Mouse (Mus musculus): ENCODE measurements around the gene Plekha7. TPM values are rescaled to one million over a fixed set of nuclear protein-coding genes. Genes with fewer than 3 reads are reported as not detected.

Plekha7 gene
- polyA plus RNA-seq, 1 experiment from 2014 or later = 10.4 TPM

GRCm38 (mm10) chr7:116286611-116287355 is 21.4 kb downstream of the Plekha7 start:
- Histone ChIP-seq H3K4me1 (peaks cover 26% of the 10 kb centered on the region), H3K27ac (no peak overlapping the region), H3K9me3 (no peaks in the 10 kb centered on the region), H3K4me2 (replicated peaks) (no peak overlapping the region), H3K27me3 (replicated peaks) (no peaks in the 10 kb centered on the region), H3K9ac (no peak overlapping the region), H3K36me3 (no peaks in the 10 kb centered on the region), H3K4me3 (no peak overlapping the region)
- WGBS = 48% methylated on average over 11 of the region's 11 CpGs
- ATAC-seq (ENCODE audit: low FRiP score, low read depth) = no peak

GRCm38 (mm10) chr7:116286173-116286572 is 22.0 kb downstream of the Plekha7 start:
- no peak overlapping the region for H3K4me3 ChIP-seq
- no peak for ATAC-seq (ENCODE audit: low FRiP score, low read depth)
- no peaks in the 10 kb centered on the region for H3K27me3 ChIP-seq (replicated peaks)
- H3K36me3 ChIP-seq = no peaks in the 10 kb centered on the region
- whole genome bisulfite sequencing = 80% methylated on average over 12 of the region's 12 CpGs
- no peak overlapping the region for H3K9ac ChIP-seq
- no peak overlapping the region for H3K4me2 ChIP-seq (replicated peaks)
- H3K27ac ChIP-seq = no peak overlapping the region
- peaks cover 28% of the 10 kb centered on the region for H3K4me1 ChIP-seq
- H3K9me3 ChIP-seq = no peaks in the 10 kb centered on the region

- peaks cover 38% of the 10 kb centered on the region for H3K4me1 ChIP-seq
- no peak overlapping the region for H3K27ac ChIP-seq
- no peak overlapping the region for H3K4me3 ChIP-seq
- no peak overlapping the region for H3K4me2 ChIP-seq (replicated peaks)
- H3K36me3 ChIP-seq = no peaks in the 10 kb centered on the region
- no peaks in the 10 kb centered on the region for H3K27me3 ChIP-seq (replicated peaks)
- WGBS = 85% methylated on average over 1 of the region's 1 CpGs
- ATAC-seq (ENCODE audit: low FRiP score, low read depth) = no peak
- H3K9me3 ChIP-seq = no peaks in the 10 kb centered on the region
- no peak overlapping the region for H3K9ac ChIP-seq
Observed at GRCm38 (mm10) chr7:116285216-116285615, 23.0 kb downstream of the Plekha7 start.

- H3K4me3 ChIP-seq = no peak overlapping the region
- no peaks in the 10 kb centered on the region for H3K27me3 ChIP-seq (replicated peaks)
- peaks cover 56% of the 10 kb centered on the region for H3K4me1 ChIP-seq
- peak; percentile 76 for ATAC-seq (ENCODE audit: low FRiP score, low read depth)
- no peaks in the 10 kb centered on the region for H3K9me3 ChIP-seq
- H3K36me3 ChIP-seq = no peaks in the 10 kb centered on the region
- H3K27ac ChIP-seq = no peak overlapping the region
- WGBS = 6% methylated on average over 11 of the region's 11 CpGs
- H3K9ac ChIP-seq = no peak overlapping the region
- peak overlapping the region; percentile 10; the same call in 1 of the 2 replicates for H3K4me2 ChIP-seq (replicated peaks)
Observed at GRCm38 (mm10) chr7:116282755-116283154, 25.4 kb downstream of the Plekha7 start.

GRCm38 (mm10) chr7:116280126-116280525 is 28.1 kb downstream of the Plekha7 start:
- Histone ChIP-seq H3K4me1 (peaks cover 45% of the 10 kb centered on the region), H3K36me3 (no peaks in the 10 kb centered on the region), H3K4me3 (no peak overlapping the region), H3K27ac (0 out of 2 replicates have a peak overlapping the region, but pooled peaks have one; percentile 12), H3K9me3 (no peaks in the 10 kb centered on the region), H3K9ac (no peak overlapping the region), H3K4me2 (replicated peaks) (no peak overlapping the region), H3K27me3 (replicated peaks) (no peaks in the 10 kb centered on the region)
- ATAC-seq (ENCODE audit: low FRiP score, low read depth) = peak; percentile 28; the same call in 1 of the 2 replicates
- WGBS = 39% methylated on average over 5 of the region's 5 CpGs

- Histone ChIP-seq H3K4me3 (no peak overlapping the region), H3K9ac (no peak overlapping the region), H3K4me2 (replicated peaks) (no peak overlapping the region), H3K9me3 (no peaks in the 10 kb centered on the region), H3K27ac (no peak overlapping the region), H3K4me1 (peaks cover 40% of the 10 kb centered on the region), H3K36me3 (no peaks in the 10 kb centered on the region), H3K27me3 (replicated peaks) (no peaks in the 10 kb centered on the region)
- no peak for ATAC-seq (ENCODE audit: low FRiP score, low read depth)
- WGBS = 31% methylated on average over 9 of the region's 9 CpGs
Observed at GRCm38 (mm10) chr7:116278280-116278679, 29.9 kb downstream of the Plekha7 start.

- Histone ChIP-seq H3K27me3 (replicated peaks) (no peaks in the 10 kb centered on the region), H3K36me3 (no peaks in the 10 kb centered on the region), H3K4me2 (replicated peaks) (no peak overlapping the region), H3K4me3 (no peak overlapping the region), H3K27ac (no peak overlapping the region), H3K4me1 (peaks cover 29% of the 10 kb centered on the region), H3K9me3 (no peaks in the 10 kb centered on the region), H3K9ac (no peak overlapping the region)
- no peak for ATAC-seq (ENCODE audit: low FRiP score, low read depth)
Observed at GRCm38 (mm10) chr7:116276315-116276714, 31.9 kb downstream of the Plekha7 start.

GRCm38 (mm10) chr7:116273111-116273510 is 35.1 kb downstream of the Plekha7 start:
- no peak overlapping the region for H3K9ac ChIP-seq
- WGBS = 90% methylated on average over 6 of the region's 6 CpGs
- no peak for ATAC-seq (ENCODE audit: low FRiP score, low read depth)

GRCm38 (mm10) chr7:116269501-116269995 is 38.6 kb downstream of the Plekha7 start:
- Histone ChIP-seq H3K4me3 (no peak overlapping the region), H3K9me3 (no peaks in the 10 kb centered on the region), H3K27ac (no peak overlapping the region), H3K9ac (no peak overlapping the region), H3K4me1 (0 out of 2 replicates have a peak, but pooled peaks cover under 1% of the 10 kb centered on the region), H3K4me2 (replicated peaks) (no peak overlapping the region), H3K36me3 (no peaks in the 10 kb centered on the region), H3K27me3 (replicated peaks) (no peaks in the 10 kb centered on the region)
- ATAC-seq (ENCODE audit: low FRiP score, low read depth) = no peak
- WGBS = 82% methylated on average over 6 of the region's 6 CpGs

More at GRCm38 (mm10) chr7:116273111-116273510, 35.1 kb downstream of the Plekha7 start:
- H3K27ac ChIP-seq = no peak overlapping the region
- H3K4me1 ChIP-seq = peaks cover 4% of the 10 kb centered on the region; the same call in 1 of the 2 replicates
- no peaks in the 10 kb centered on the region for H3K27me3 ChIP-seq (replicated peaks)
- H3K9me3 ChIP-seq = no peaks in the 10 kb centered on the region
- H3K36me3 ChIP-seq = no peaks in the 10 kb centered on the region
- no peak overlapping the region for H3K4me3 ChIP-seq
- no peak overlapping the region for H3K4me2 ChIP-seq (replicated peaks)

GRCm38 (mm10) chr7:116268113-116268926 is 39.9 kb downstream of the Plekha7 start:
- 66% methylated on average over 13 of the region's 13 CpGs for WGBS
- no peaks in the 10 kb centered on the region for H3K36me3 ChIP-seq
- H3K9me3 ChIP-seq = no peaks in the 10 kb centered on the region
- H3K9ac ChIP-seq = no peak overlapping the region
- no peaks in the 10 kb centered on the region for H3K27me3 ChIP-seq (replicated peaks)
- H3K27ac ChIP-seq = no peak overlapping the region
- no peak overlapping the region for H3K4me3 ChIP-seq
- peaks cover 10% of the 10 kb centered on the region; the same call in 1 of the 2 replicates for H3K4me1 ChIP-seq
- no peak for ATAC-seq (ENCODE audit: low FRiP score, low read depth)
- no peak overlapping the region for H3K4me2 ChIP-seq (replicated peaks)

GRCm38 (mm10) chr7:116263281-116263680 is 44.9 kb downstream of the Plekha7 start:
- H3K27ac ChIP-seq = no peak overlapping the region
- no peak for ATAC-seq (ENCODE audit: low FRiP score, low read depth)
- WGBS = 56% methylated on average over 7 of the region's 7 CpGs
- H3K9me3 ChIP-seq = no peaks in the 10 kb centered on the region
- no peak overlapping the region for H3K4me3 ChIP-seq
- no peak overlapping the region for H3K4me2 ChIP-seq (replicated peaks)
- no peaks in the 10 kb centered on the region for H3K27me3 ChIP-seq (replicated peaks)
- H3K36me3 ChIP-seq = no peaks in the 10 kb centered on the region
- no peak overlapping the region for H3K9ac ChIP-seq
- H3K4me1 ChIP-seq = peaks cover 21% of the 10 kb centered on the region; the same call in 1 of the 2 replicates

- WGBS = 41% methylated on average over 2 of the region's 2 CpGs
- ATAC-seq (ENCODE audit: low FRiP score, low read depth) = no peak
- H3K27ac ChIP-seq = no peak overlapping the region
Observed at GRCm38 (mm10) chr7:116262508-116262907, 45.7 kb downstream of the Plekha7 start.

More at GRCm38 (mm10) chr7:116262508-116262907, 45.7 kb downstream of the Plekha7 start:
- Histone ChIP-seq H3K4me1 (peaks cover 21% of the 10 kb centered on the region; the same call in 1 of the 2 replicates), H3K4me3 (no peak overlapping the region), H3K36me3 (no peaks in the 10 kb centered on the region), H3K4me2 (replicated peaks) (no peak overlapping the region), H3K9me3 (no peaks in the 10 kb centered on the region), H3K27me3 (replicated peaks) (no peaks in the 10 kb centered on the region), H3K9ac (no peak overlapping the region)

Measured in neural tube, embryonic 12.5 days (tissue).